Mouse (Mus musculus) heart, postnatal 10 days (tissue): ENCODE data around the gene Shisal2a. TPM values are rescaled to one million over a fixed set of nuclear protein-coding genes. Genes with fewer than 3 reads are reported as not detected.
A peak's percentile ranks its signal among the peaks of the same experiment; 100 is the strongest.
"Not testable (repeated sequence)": the region's sequence is repeated elsewhere in the genome, so short reads cannot be mapped to it uniquely, and the experiment has no call there.

Experiments
- DNase-seq, 2 experiments: peaks; one replicate each; pipeline ENCODE4 v3.0.0; 2021
- intact Hi-C: fragments of 180-260 bp; cut with DNase I; formaldehyde crosslinking; loops from one replicate; pipeline ENCODE4 v1.15.1; 2025
- total RNA-seq, 2 experiments: library from RNA; stranded (reverse); gene quantifications; 2 replicates each; pipeline ENCODE4 v1.2.3; 2021

Gene Shisal2a
- total RNA-seq, 2 experiments from 2014 or later = not detected

DNA sequence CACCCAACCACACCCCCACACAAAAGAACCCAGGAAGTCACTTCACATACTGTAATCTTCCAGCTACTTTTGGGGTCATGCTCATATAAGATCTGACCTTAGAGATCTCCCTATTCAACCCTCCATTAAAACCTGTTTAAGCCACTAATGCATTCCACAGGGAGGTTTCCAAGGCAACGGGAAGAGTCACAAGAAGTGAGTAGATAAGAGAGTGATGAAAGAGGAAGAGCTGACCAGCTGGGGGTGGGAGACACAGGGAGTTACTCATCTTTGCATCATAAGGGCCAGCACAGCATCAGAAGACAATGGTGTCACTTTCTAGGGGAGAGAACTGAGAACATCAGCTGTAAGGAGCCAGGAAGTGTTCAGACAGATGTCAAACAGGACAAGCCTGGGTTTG lies 3.0 kb downstream of the Shisal2a start:
- no peak for DNase-seq
- intact Hi-C loops = no loop called here

GRCm38 (mm10) chr4:108379476-108379875 lies 3.7 kb downstream of the Shisal2a start:
- intact Hi-C loops = no loop called here
- DNase-seq = no peak

- intact Hi-C loops = no loop called here
- no peak for DNase-seq
These were observed 11.0 kb downstream of the Shisal2a start for GRCm38 (mm10) chr4:108372166-108372565.

GRCm38 (mm10) chr4:108371421-108371820 lies 11.7 kb downstream of the Shisal2a start:
- intact Hi-C loops = no loop called here
- DNase-seq = no peak

GRCm38 (mm10) chr4:108370409-108370808 lies 12.7 kb downstream of the Shisal2a start:
- intact Hi-C loops = no loop called here

DNA sequence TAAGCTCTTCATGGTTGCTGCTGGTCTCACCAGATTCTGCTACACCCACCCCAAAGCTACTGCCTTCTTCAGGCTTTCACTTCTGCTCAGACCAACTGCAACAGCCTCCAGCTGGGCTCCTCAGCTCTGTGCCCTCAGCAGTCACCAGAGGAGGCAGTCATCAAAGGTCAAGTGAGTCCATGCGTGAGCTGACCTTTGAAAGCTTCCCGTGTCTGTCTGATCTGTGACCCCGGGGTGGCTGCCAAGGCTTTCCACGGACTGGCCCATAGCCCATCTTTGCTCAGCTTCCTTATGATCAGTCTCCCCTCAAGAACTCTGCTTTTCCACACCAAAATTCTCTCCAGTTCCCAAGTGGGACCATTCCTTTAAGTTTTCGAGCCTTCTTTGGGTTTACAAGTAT lies 13.9 kb downstream of the Shisal2a start:
- DNase-seq = no peak
- intact Hi-C loops = no loop called here

More at GRCm38 (mm10) chr4:108370409-108370808, 12.7 kb downstream of the Shisal2a start:
- DNase-seq = no peak

DNA sequence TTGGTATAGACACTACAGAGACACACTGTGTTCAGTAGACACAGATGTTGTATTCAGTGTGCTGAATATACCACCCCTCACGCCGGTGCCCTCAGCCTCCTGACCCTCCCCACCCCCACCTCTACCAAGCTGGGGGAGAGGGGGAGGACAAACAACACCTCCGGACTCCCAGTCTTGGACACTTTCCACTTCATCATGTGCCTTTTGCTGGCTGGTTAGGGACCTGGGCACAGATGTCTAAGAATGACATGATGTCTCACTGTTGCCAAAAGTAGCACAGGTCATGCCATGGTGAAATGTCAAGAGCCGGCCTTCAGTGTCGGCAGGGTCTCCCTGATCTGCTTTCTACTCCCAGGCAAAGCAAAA lies 19.1 kb downstream of the Shisal2a start:
- intact Hi-C loops = no loop called here

DNA sequence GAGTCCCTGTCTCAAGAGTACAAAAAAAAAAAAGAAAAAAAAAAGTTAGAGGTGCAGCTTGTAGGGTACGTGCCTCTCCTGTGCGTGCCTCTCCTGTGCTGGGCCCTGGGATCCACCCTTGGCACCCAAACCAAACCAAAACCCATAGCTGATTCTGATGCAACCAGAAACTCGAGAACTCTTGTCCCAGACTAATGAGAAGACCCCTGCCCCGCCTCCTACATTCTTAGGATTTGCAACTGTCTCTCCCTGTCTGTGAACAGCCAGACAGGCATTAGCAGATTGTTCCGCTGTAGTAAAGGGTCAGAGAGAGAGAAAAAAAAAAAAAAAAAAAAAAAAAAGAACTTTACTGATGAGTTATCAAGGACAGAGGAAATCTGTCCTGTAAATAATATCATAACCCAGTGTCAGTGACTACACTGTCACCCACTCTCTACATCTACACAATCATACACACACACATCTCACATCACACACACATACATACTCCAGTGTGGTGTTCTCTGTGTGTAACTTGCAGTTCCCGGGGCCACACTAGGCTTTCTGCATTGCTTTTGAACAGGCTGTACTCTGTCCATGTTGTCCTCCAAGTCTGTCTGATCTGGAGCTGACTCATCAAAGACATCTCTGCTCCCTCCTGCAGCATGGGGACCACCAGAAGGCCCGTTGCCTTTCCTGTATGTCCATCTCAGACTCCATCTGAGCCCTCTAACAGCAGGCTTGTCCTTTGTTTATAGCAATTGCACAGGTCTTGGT lies 19.6 kb downstream of the Shisal2a start:
- intact Hi-C loops = no loop called here
- DNase-seq = no peak

More for the DNA sequence above, 19.1 kb downstream of the Shisal2a start:
- peak; percentile 83 to 87 for DNase-seq

- intact Hi-C loops = no loop called here
- peak; percentile 41 to 54 for DNase-seq
These were observed 20.6 kb downstream of the Shisal2a start for GRCm38 (mm10) chr4:108362321-108363261.

GRCm38 (mm10) chr4:108360136-108361055 lies 22.8 kb downstream of the Shisal2a start:
- DNase-seq = peak; percentile 80 to 82
- intact Hi-C loops = no loop called here

- DNase-seq = no peak
- intact Hi-C loops = loop anchor here (5.0 kb wide), 1 partner anchor 49 kb away; the partner anchor contains the start of gene Gpx7
These were observed 24.7 kb downstream of the Shisal2a start for GRCm38 (mm10) chr4:108358498-108358897.

- intact Hi-C loops = loop anchor here (5.0 kb wide), 1 partner anchor 50 kb away; the partner anchor contains the start of gene Gpx7
- DNase-seq = no peak
These were observed 25.7 kb downstream of the Shisal2a start for GRCm38 (mm10) chr4:108357458-108357857.

DNA sequence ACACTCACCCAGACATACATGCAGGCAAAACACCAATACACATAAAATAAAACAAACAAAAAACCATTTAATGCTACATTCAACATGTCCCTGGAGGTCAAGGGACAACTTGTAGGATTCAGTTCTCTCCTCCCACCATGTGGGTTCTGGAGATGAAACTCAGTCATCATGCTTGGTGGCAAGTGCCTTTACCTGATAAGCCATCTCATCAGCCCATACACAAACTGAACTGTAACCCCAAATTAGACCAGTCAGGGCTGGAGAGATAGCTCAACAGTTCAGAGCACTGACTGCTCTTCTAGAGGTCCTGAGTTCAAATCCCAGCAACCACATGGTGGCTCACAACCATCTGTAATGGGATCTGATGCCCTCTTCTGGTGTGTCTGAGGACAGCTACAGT lies 29.6 kb downstream of the Shisal2a start:
- intact Hi-C loops, DNase-seq: not testable (repeated sequence)

- intact Hi-C loops = no loop called here
- DNase-seq = peak; percentile 60 to 64
These were observed 32.3 kb downstream of the Shisal2a start for GRCm38 (mm10) chr4:108350819-108351218.

GRCm38 (mm10) chr4:108349836-108350547 lies 33.2 kb downstream of the Shisal2a start:
- no peak for DNase-seq
- intact Hi-C loops = no loop called here

DNA sequence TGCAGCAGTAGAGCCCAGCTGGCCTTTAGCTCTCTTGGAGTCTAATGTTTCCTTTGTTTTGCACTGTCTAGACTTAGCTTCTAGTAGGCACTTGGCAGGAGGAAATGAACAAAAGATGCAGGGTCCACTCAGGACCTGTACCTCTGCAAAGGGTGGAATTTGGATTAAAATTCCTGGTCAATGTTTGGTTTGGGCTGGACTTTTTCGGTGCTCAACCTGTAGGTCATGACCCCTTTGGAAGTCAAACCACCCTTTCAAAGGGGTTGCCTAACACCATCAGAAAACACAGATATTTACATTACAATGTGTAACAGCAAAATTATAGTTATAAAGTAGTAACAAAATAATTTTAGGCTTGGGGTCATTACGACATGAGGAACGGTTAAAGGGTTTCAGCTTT lies 34.1 kb downstream of the Shisal2a start:
- intact Hi-C loops = no loop called here
- DNase-seq = no peak

DNA sequence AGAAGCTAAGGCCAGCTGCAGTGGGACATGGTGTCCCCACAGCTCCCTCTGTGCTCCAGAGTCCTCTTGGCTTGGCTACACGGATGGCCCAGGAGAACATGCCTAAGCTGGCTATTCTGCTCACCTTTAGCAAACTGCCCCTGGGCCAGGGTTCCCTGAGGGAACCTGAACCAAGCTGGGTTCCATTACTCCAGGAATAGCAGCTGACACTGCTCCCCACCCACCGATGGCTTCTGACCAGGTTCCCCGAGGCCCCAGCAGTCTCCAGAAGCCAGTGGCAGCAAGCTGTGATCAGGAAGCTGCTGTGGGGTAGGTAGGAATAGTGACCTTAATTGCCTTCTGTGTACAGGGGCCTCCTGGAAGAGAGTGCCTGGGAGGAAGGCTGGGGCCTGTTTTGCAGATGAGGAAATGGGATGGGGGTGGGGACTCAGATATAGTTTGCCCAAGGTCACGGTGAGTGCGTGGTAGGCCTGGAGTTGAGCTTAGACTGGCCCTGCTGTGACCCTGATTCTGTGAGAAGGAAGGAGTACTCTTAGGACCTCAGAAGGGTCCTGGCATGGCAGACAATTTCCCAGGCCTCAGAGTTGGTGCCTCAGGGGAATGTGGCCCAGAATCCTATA lies 34.8 kb downstream of the Shisal2a start:
- intact Hi-C loops = no loop called here
- peak; percentile 46 to 49 for DNase-seq

DNA sequence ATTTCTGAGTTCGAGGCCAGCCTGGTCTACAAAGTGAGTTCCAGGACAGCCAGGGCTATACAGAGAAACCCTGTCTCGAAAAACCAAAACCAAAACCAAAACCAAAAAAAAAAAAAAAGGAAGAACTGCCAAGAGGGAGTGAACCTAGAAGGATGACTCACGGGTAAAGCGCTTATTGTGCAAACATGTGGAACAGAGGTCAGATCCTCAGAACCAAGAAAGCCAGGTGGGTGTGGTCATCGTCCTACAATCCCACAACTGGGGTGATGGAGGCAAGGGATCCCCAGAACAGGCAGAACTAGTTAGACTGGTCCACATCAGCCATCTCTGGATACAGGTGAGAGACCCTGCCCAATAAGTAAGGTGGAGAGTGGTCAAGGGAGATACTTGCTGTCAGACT lies 36.0 kb downstream of the Shisal2a start:
- intact Hi-C loops = no loop called here
- DNase-seq = no peak

DNA sequence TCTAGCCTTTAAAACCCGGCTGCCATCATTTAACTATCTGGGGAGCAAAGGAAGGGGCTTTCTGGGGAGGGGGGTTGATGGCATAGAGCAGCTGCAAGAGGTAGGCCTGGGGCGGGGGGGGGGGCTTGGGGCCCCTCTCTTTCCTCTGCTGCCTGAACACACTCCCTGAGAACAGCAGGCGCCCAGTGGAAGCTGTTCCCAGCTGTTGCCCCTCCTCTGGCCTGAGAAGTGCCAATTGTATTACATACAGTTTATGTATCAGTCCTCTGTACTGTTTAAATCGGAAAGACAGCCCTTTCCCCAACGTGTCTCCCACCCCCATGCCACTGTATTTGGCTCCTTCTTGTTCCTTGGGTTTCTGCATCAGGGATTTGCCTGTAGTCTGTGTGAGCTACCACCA lies 37.3 kb downstream of the Shisal2a start:
- no peak for DNase-seq
- intact Hi-C loops = no loop called here
